8 mouse cellular contexts compared by ENCODE assay signal in the genomic region with DNA sequence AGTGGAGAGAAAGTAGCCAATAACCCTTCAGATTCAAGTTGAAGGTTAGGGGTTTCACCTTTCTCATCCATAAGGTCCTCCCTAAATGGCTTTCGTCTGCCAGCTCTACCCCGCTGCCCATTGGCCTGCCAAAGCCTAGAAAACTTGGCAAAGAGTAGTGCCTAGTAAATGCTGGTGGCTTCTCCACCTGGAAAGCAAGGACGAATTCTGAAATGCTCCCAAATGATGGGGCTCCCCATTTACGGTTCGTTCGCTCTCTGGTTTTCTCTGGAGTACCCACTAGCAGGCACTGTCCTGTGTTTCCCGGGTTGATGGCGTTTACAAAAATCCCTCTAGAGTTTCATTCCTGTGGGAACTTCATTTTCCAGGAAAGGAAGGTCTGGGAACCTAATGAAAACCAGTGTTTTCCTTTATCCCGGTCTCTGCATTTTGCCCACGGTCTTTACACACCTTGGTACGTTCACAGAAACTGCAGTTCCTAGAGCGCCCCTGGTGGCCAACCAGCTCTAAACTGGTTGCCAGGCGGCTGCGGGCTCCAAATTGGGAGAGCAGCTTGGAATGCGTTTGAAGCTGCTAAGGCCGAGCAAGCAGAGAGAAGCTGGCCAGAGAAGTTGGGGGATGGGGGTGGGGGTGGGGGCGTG. TPM values are rescaled to one million over a fixed set of nuclear protein-coding genes. Genes with fewer than 3 reads are reported as not detected.
DNase-seq lines count a peak whose midpoint lies in the region; ATAC-seq and TF ChIP-seq lines count a peak whose summit lies in the region.

No protein-coding gene starts in this region.

- H3K4me1 ChIP-seq in embryonic facial prominence, embryonic 13.5 days, result peaks cover 24% of the 10 kb centered on the region
- H3K4me1 ChIP-seq in heart, embryonic 10.5 days, result peaks cover 23% of the 10 kb centered on the region
- H3K4me1 ChIP-seq in limb, embryonic 12.5 days (replicated peaks), result peaks cover 8% of the 10 kb centered on the region; the same call in 1 of the 2 replicates
- peaks cover 8% of the 10 kb centered on the region for H3K4me1 ChIP-seq in midbrain, embryonic 15.5 days
- H3K4me1 ChIP-seq in stomach, postnatal 0 days (replicated peaks; ENCODE audit: control insufficient read depth, insufficient read depth), result no peaks in the 10 kb centered on the region

- H3K27ac ChIP-seq in embryonic facial prominence, embryonic 13.5 days, result no peak overlapping the region
- no peak overlapping the region for H3K27ac ChIP-seq in heart, embryonic 10.5 days
- H3K27ac ChIP-seq in limb, embryonic 12.5 days, result no peak overlapping the region
- no peak overlapping the region; the same call in 1 of the 2 replicates for H3K27ac ChIP-seq in midbrain, embryonic 15.5 days
- H3K27ac ChIP-seq in stomach, postnatal 0 days (replicated peaks), result no peak overlapping the region

- DNase-seq in spleen, adult 18-20 months, result peak; percentile 6 to 49
- DNase-seq in spleen, postnatal 14 days (ENCODE audit: low spot score in 2 of 2), result no peak
- peak; percentile 88 for DNase-seq in heart, embryonic 10.5 days (ENCODE audit: low spot score)
- DNase-seq in kidney, adult 9 months, result peak; percentile 63
- DNase-seq in stomach, postnatal 0 days (ENCODE audit: low spot score), result peak; percentile 80

- H3K4me3 ChIP-seq in embryonic facial prominence, embryonic 13.5 days, result peak overlapping the region; percentile 47
- H3K4me3 ChIP-seq in heart, embryonic 10.5 days, result peak overlapping the region; percentile 58
- H3K4me3 ChIP-seq in limb, embryonic 12.5 days (replicated peaks), result peak overlapping the region; percentile 43
- peak overlapping the region; percentile 55 for H3K4me3 ChIP-seq in midbrain, embryonic 15.5 days
- H3K4me3 ChIP-seq in stomach, postnatal 0 days (ENCODE audit: low read depth, low read length), result no peak overlapping the region

- H3K27me3 ChIP-seq in embryonic facial prominence, embryonic 13.5 days, result peaks cover 40% of the 10 kb centered on the region
- H3K27me3 ChIP-seq in heart, embryonic 10.5 days (ENCODE audit: insufficient read depth, poor library complexity, severe bottlenecking), result peaks cover 20% of the 10 kb centered on the region
- peaks cover 43% of the 10 kb centered on the region for H3K27me3 ChIP-seq in limb, embryonic 12.5 days
- H3K27me3 ChIP-seq in midbrain, embryonic 15.5 days (replicated peaks), result no peaks in the 10 kb centered on the region; the same call in 1 of the 2 replicates
- H3K27me3 ChIP-seq in stomach, postnatal 0 days (ENCODE audit: control insufficient read depth, insufficient read depth, low read length), result no peaks in the 10 kb centered on the region

- H3K9ac ChIP-seq in embryonic facial prominence, embryonic 13.5 days, result 0 out of 2 replicates have a peak overlapping the region, but pooled peaks have one; percentile 68
- no peak overlapping the region for H3K9ac ChIP-seq in limb, embryonic 12.5 days (replicated peaks)
- H3K9ac ChIP-seq in midbrain, embryonic 15.5 days, result no peak overlapping the region; the same call in 1 of the 2 replicates
- no peak overlapping the region for H3K9ac ChIP-seq in stomach, postnatal 0 days (ENCODE audit: low read length)

- peak overlapping the region; percentile 74 for H3K4me2 ChIP-seq in embryonic facial prominence, embryonic 13.5 days
- peak overlapping the region; percentile 71 for H3K4me2 ChIP-seq in limb, embryonic 12.5 days
- peak overlapping the region; percentile 78 for H3K4me2 ChIP-seq in midbrain, embryonic 15.5 days
- H3K4me2 ChIP-seq in stomach, postnatal 0 days (replicated peaks; ENCODE audit: low read depth), result peak overlapping the region; percentile 58

- ATAC-seq in embryonic facial prominence, embryonic 13.5 days (ENCODE audit: insufficient number of reproducible peaks, insufficient read depth, low FRiP score, low TSS enrichment, low read depth), result 0 out of 2 replicates have a peak, but pooled peaks have one; percentile 27
- peak; percentile 63; the same call in 1 of the 2 replicates for ATAC-seq in limb, embryonic 12.5 days (ENCODE audit: insufficient number of reproducible peaks, insufficient read depth, low FRiP score, low TSS enrichment, low read depth)
- ATAC-seq in midbrain, embryonic 15.5 days (replicated peaks), result peak; percentile 49
- ATAC-seq in stomach, postnatal 0 days (ENCODE audit: low FRiP score, low TSS enrichment), result peak; percentile 64

- H3K9me3 ChIP-seq in embryonic facial prominence, embryonic 13.5 days, result no peaks in the 10 kb centered on the region
- no peaks in the 10 kb centered on the region for H3K9me3 ChIP-seq in heart, embryonic 10.5 days
- no peaks in the 10 kb centered on the region for H3K9me3 ChIP-seq in limb, embryonic 12.5 days
- H3K9me3 ChIP-seq in midbrain, embryonic 15.5 days, result peaks cover under 1% of the 10 kb centered on the region; the same call in 1 of the 2 replicates
- no peaks in the 10 kb centered on the region for H3K9me3 ChIP-seq in stomach, postnatal 0 days (ENCODE audit: control insufficient read depth, low read length)

- WGBS in embryonic facial prominence, embryonic 13.5 days, result 16% methylated on average over 17 of the region's 17 CpGs
- 18% methylated on average over 17 of the region's 17 CpGs for WGBS in heart, embryonic 10.5 days
- 18% methylated on average over 17 of the region's 17 CpGs for WGBS in limb, embryonic 12.5 days
- WGBS in midbrain, embryonic 15.5 days, result 17% methylated on average over 17 of the region's 17 CpGs
- WGBS in stomach, postnatal 0 days, result 18% methylated on average over 17 of the region's 17 CpGs

- no peaks in the 10 kb centered on the region for H3K36me3 ChIP-seq in embryonic facial prominence, embryonic 13.5 days
- no peaks in the 10 kb centered on the region for H3K36me3 ChIP-seq in heart, embryonic 10.5 days
- H3K36me3 ChIP-seq in limb, embryonic 12.5 days, result no peaks in the 10 kb centered on the region
- no peaks in the 10 kb centered on the region for H3K36me3 ChIP-seq in midbrain, embryonic 15.5 days (replicated peaks)
- no peaks in the 10 kb centered on the region for H3K36me3 ChIP-seq in stomach, postnatal 0 days (ENCODE audit: control insufficient read depth, insufficient read depth, low read length)

- peak; percentile 77 for TF ChIP-seq CTCF in stomach, postnatal 0 days (IDR thresholded peaks at IDR 0.05; ENCODE audit: low read depth)

- no peak for TF ChIP-seq EP300 in stomach, postnatal 0 days (optimal IDR thresholded peaks at IDR 0.05)

RNA-seq across cellular contexts. Expression of gene Vsnl1, which starts 1.0 kb away (rescaled TPM):
- 2.9 and 5.0 TPM in 2 replicates for polyA plus RNA-seq in embryonic facial prominence, embryonic 13.5 days (2015; fragmentation: Nextera tagmentation; extraction: Ambion mirVana)
- 6.3 and 22.3 TPM in 2 replicates for polyA plus RNA-seq in heart, embryonic 10.5 days (2016; fragmentation: Nextera tagmentation; extraction: Ambion mirVana)
- 0.53 and 1.0 TPM in 2 replicates for polyA plus RNA-seq in limb, embryonic 12.5 days (2016; fragmentation: Nextera tagmentation; extraction: Ambion mirVana)
- polyA plus RNA-seq in midbrain, embryonic 15.5 days (2015; fragmentation: Nextera tagmentation; extraction: Ambion mirVana), result 64.5 and 70.1 TPM in 2 replicates
- 0.65 and 0.72 TPM in 2 replicates for polyA plus RNA-seq in stomach, postnatal 0 days (2015; fragmentation: Nextera tagmentation; extraction: Ambion mirVana)

RNA-seq across cellular contexts. Expression of gene Rad51ap2, which starts 18.5 kb away (rescaled TPM):
- 1.1 and 1.4 TPM in 2 replicates for polyA plus RNA-seq in embryonic facial prominence, embryonic 13.5 days (2015; fragmentation: Nextera tagmentation; extraction: Ambion mirVana)
- 0.30 and 0.33 TPM in 2 replicates for polyA plus RNA-seq in heart, embryonic 10.5 days (2016; fragmentation: Nextera tagmentation; extraction: Ambion mirVana)
- polyA plus RNA-seq in limb, embryonic 12.5 days (2016; fragmentation: Nextera tagmentation; extraction: Ambion mirVana), result 0.19 and 0.29 TPM in 2 replicates
- polyA plus RNA-seq in midbrain, embryonic 15.5 days (2015; fragmentation: Nextera tagmentation; extraction: Ambion mirVana), result 0.36 and 0.41 TPM in 2 replicates
- 0.33 and 0.38 TPM in 2 replicates for polyA plus RNA-seq in stomach, postnatal 0 days (2015; fragmentation: Nextera tagmentation; extraction: Ambion mirVana)

Comparison
In these comparisons a context has a peak if more than half of its experiments do, and no peak if none do; other contexts are left out.
1. DNase-seq: peak in spleen, adult 18-20 months (2 of 2), heart, embryonic 10.5 days (single experiment), kidney, adult 9 months (single experiment) and stomach, postnatal 0 days (single experiment); none in spleen, postnatal 14 days (0 of 2).
2. Peak in every context shown above with its lines, with median percentiles within 50 percentile points of each other: ATAC-seq and H3K4me2 ChIP-seq.